Mouse (Mus musculus): ENCODE results near the gene Abl2. TPM values are rescaled to one million over a fixed set of nuclear protein-coding genes. Genes with fewer than 3 reads are reported as not detected.
A peak's percentile ranks its signal among the peaks of the same experiment; 100 is the strongest.

The Abl2 gene
- polyA plus RNA-seq, 1 experiment from 2014 or later: 6.0 TPM

GRCm38 (mm10) chr1:156593267-156593666 is 34.7 kb downstream of the Abl2 start:
- WGBS: 89% methylated on average over 5 of the region's 5 CpGs
- no peaks in the 10 kb centered on the region for H3K27me3 ChIP-seq (replicated peaks; ENCODE audit: low read depth, poor library complexity, severe bottlenecking)
- no peaks in the 10 kb centered on the region for H3K9me3 ChIP-seq
- peaks cover 4% of the 10 kb centered on the region; the same call in 1 of the 2 replicates for H3K4me1 ChIP-seq
- no peak overlapping the region for H3K27ac ChIP-seq (replicated peaks)
- DNase-seq (ENCODE audit: low spot score): no peak
- peaks cover 11% of the 10 kb centered on the region for H3K36me3 ChIP-seq (replicated peaks)
- H3K4me3 ChIP-seq: no peak overlapping the region

- no peaks in the 10 kb centered on the region for H3K27me3 ChIP-seq (replicated peaks; ENCODE audit: low read depth, poor library complexity, severe bottlenecking)
Observed at GRCm38 (mm10) chr1:156597089-156597488, 38.5 kb downstream of the Abl2 start.

GRCm38 (mm10) chr1:156602545-156602944 is 44.0 kb downstream of the Abl2 start:
- Histone ChIP-seq H3K4me3 (no peak overlapping the region), H3K36me3 (replicated peaks) (no peaks in the 10 kb centered on the region), H3K27me3 (replicated peaks; ENCODE audit: low read depth, poor library complexity, severe bottlenecking) (no peaks in the 10 kb centered on the region), H3K4me1 (peaks cover 10% of the 10 kb centered on the region), H3K27ac (replicated peaks) (no peak overlapping the region), H3K9me3 (no peaks in the 10 kb centered on the region)
- 80% methylated on average over 3 of the region's 3 CpGs for WGBS
- DNase-seq (ENCODE audit: low spot score): no peak

More at GRCm38 (mm10) chr1:156597089-156597488, 38.5 kb downstream of the Abl2 start:
- Histone ChIP-seq H3K36me3 (replicated peaks) (peaks cover 4% of the 10 kb centered on the region; the same call in 1 of the 2 replicates), H3K4me1 (no peaks in the 10 kb centered on the region), H3K4me3 (no peak overlapping the region), H3K27ac (replicated peaks) (no peak overlapping the region), H3K9me3 (no peaks in the 10 kb centered on the region)
- DNase-seq (ENCODE audit: low spot score): no peak
- WGBS: 90% methylated on average over 4 of the region's 4 CpGs

GRCm38 (mm10) chr1:156605094-156605866 is 46.7 kb downstream of the Abl2 start:
- H3K4me1 ChIP-seq: peaks cover 19% of the 10 kb centered on the region
- no peaks in the 10 kb centered on the region for H3K27me3 ChIP-seq (replicated peaks; ENCODE audit: low read depth, poor library complexity, severe bottlenecking)
- no peaks in the 10 kb centered on the region for H3K9me3 ChIP-seq
- H3K4me3 ChIP-seq: no peak overlapping the region
- H3K27ac ChIP-seq (replicated peaks): no peak overlapping the region
- DNase-seq (ENCODE audit: low spot score): no peak
- H3K36me3 ChIP-seq (replicated peaks): no peaks in the 10 kb centered on the region
- 78% methylated on average over 12 of the region's 12 CpGs for WGBS

GRCm38 (mm10) chr1:156605940-156606339 is 47.4 kb downstream of the Abl2 start:
- Histone ChIP-seq H3K9me3 (no peaks in the 10 kb centered on the region), H3K4me3 (no peak overlapping the region), H3K27ac (replicated peaks) (no peak overlapping the region), H3K4me1 (peaks cover 19% of the 10 kb centered on the region), H3K27me3 (replicated peaks; ENCODE audit: low read depth, poor library complexity, severe bottlenecking) (no peaks in the 10 kb centered on the region), H3K36me3 (replicated peaks) (peaks cover 2% of the 10 kb centered on the region; the same call in 1 of the 2 replicates)
- 86% methylated on average over 2 of the region's 2 CpGs for WGBS
- no peak for DNase-seq (ENCODE audit: low spot score)

- WGBS: 95% methylated on average over 2 of the region's 2 CpGs
- peaks cover 25% of the 10 kb centered on the region for H3K4me1 ChIP-seq
- no peak overlapping the region for H3K27ac ChIP-seq (replicated peaks)
- H3K27me3 ChIP-seq (replicated peaks; ENCODE audit: low read depth, poor library complexity, severe bottlenecking): no peaks in the 10 kb centered on the region
- no peak for DNase-seq (ENCODE audit: low spot score)
- H3K36me3 ChIP-seq (replicated peaks): peaks cover 11% of the 10 kb centered on the region
- no peaks in the 10 kb centered on the region for H3K9me3 ChIP-seq
- H3K4me3 ChIP-seq: no peak overlapping the region
Observed at GRCm38 (mm10) chr1:156608496-156608895, 49.9 kb downstream of the Abl2 start.

GRCm38 (mm10) chr1:156610257-156610656 is 51.7 kb downstream of the Abl2 start:
- H3K4me1 ChIP-seq: peaks cover 33% of the 10 kb centered on the region
- no peaks in the 10 kb centered on the region for H3K9me3 ChIP-seq
- no peaks in the 10 kb centered on the region for H3K27me3 ChIP-seq (replicated peaks; ENCODE audit: low read depth, poor library complexity, severe bottlenecking)
- H3K36me3 ChIP-seq (replicated peaks): peaks cover 11% of the 10 kb centered on the region
- WGBS: 82% methylated on average over 1 of the region's 1 CpGs
- H3K4me3 ChIP-seq: no peak overlapping the region
- no peak overlapping the region for H3K27ac ChIP-seq (replicated peaks)
- DNase-seq (ENCODE audit: low spot score): no peak

GRCm38 (mm10) chr1:156613855-156614530 is 55.4 kb downstream of the Abl2 start:
- peaks cover 11% of the 10 kb centered on the region for H3K36me3 ChIP-seq (replicated peaks)
- peak overlapping the region; percentile 74 for H3K27ac ChIP-seq (replicated peaks)
- DNase-seq (ENCODE audit: low spot score): peak; percentile 62
- WGBS: 11% methylated on average over 9 of the region's 9 CpGs
- no peak overlapping the region for H3K4me3 ChIP-seq
- no peaks in the 10 kb centered on the region for H3K27me3 ChIP-seq (replicated peaks; ENCODE audit: low read depth, poor library complexity, severe bottlenecking)
- H3K4me1 ChIP-seq: peaks cover 53% of the 10 kb centered on the region
- H3K9me3 ChIP-seq: no peaks in the 10 kb centered on the region

GRCm38 (mm10) chr1:156614710-156615109 is 56.1 kb downstream of the Abl2 start:
- 79% methylated on average over 1 of the region's 1 CpGs for WGBS
- no peaks in the 10 kb centered on the region for H3K9me3 ChIP-seq
- H3K36me3 ChIP-seq (replicated peaks): peaks cover 11% of the 10 kb centered on the region
- H3K4me1 ChIP-seq: peaks cover 47% of the 10 kb centered on the region
- H3K27ac ChIP-seq (replicated peaks): no peak overlapping the region
- no peaks in the 10 kb centered on the region for H3K27me3 ChIP-seq (replicated peaks; ENCODE audit: low read depth, poor library complexity, severe bottlenecking)
- no peak for DNase-seq (ENCODE audit: low spot score)
- H3K4me3 ChIP-seq: no peak overlapping the region

GRCm38 (mm10) chr1:156615381-156616133 is 57.0 kb downstream of the Abl2 start:
- peaks cover 49% of the 10 kb centered on the region for H3K4me1 ChIP-seq
- H3K27me3 ChIP-seq (replicated peaks; ENCODE audit: low read depth, poor library complexity, severe bottlenecking): no peaks in the 10 kb centered on the region
- H3K27ac ChIP-seq (replicated peaks): peak overlapping the region; percentile 63; the same call in 1 of the 2 replicates
- H3K4me3 ChIP-seq: peak overlapping the region; percentile 40
- peak; percentile 50 for DNase-seq (ENCODE audit: low spot score)
- peaks cover 11% of the 10 kb centered on the region for H3K36me3 ChIP-seq (replicated peaks)
- H3K9me3 ChIP-seq: no peaks in the 10 kb centered on the region
- 28% methylated on average over 13 of the region's 13 CpGs for WGBS

GRCm38 (mm10) chr1:156616989-156617598 is 58.5 kb downstream of the Abl2 start:
- H3K9me3 ChIP-seq: no peaks in the 10 kb centered on the region
- 0 out of 2 replicates have a peak overlapping the region, but pooled peaks have one; percentile 5 for H3K4me3 ChIP-seq
- H3K27ac ChIP-seq (replicated peaks): peak overlapping the region; percentile 55; the same call in 1 of the 2 replicates
- 32% methylated on average over 12 of the region's 12 CpGs for WGBS
- H3K27me3 ChIP-seq (replicated peaks; ENCODE audit: low read depth, poor library complexity, severe bottlenecking): no peaks in the 10 kb centered on the region
- H3K36me3 ChIP-seq (replicated peaks): peaks cover 1% of the 10 kb centered on the region; the same call in 1 of the 2 replicates
- H3K4me1 ChIP-seq: peaks cover 49% of the 10 kb centered on the region
- no peak for DNase-seq (ENCODE audit: low spot score)

- peaks cover 49% of the 10 kb centered on the region for H3K4me1 ChIP-seq
Observed at GRCm38 (mm10) chr1:156617811-156618210, 59.2 kb downstream of the Abl2 start.

More at GRCm38 (mm10) chr1:156617811-156618210, 59.2 kb downstream of the Abl2 start:
- no peak for DNase-seq (ENCODE audit: low spot score)
- Histone ChIP-seq H3K4me3 (no peak overlapping the region), H3K27ac (replicated peaks) (no peak overlapping the region), H3K9me3 (no peaks in the 10 kb centered on the region), H3K27me3 (replicated peaks; ENCODE audit: low read depth, poor library complexity, severe bottlenecking) (no peaks in the 10 kb centered on the region), H3K36me3 (replicated peaks) (peaks cover 8% of the 10 kb centered on the region)
- 56% methylated on average over 4 of the region's 4 CpGs for WGBS
